Mouse (Mus musculus) limb, embryonic 11.5 days (tissue): ENCODE results near the gene Rpsa. TPM values are rescaled to one million over a fixed set of nuclear protein-coding genes. Genes with fewer than 3 reads are reported as not detected.

ENCODE experiments used
- ATAC-seq: fragments of 200-750 bp; cut with Nextera tagmentation; 2 replicates; pipeline ENCODE4 v1.8.0; 2017; ENCODE audit warnings: low read depth; ENCODE audit not compliant: insufficient number of reproducible peaks, low FRiP score, low TSS enrichment
- DNase-seq: peaks from one replicate; pipeline ENCODE4 v3.0.0-alpha.2; 2015; ENCODE audit warnings: low spot score
- H3K27ac ChIP-seq: fragments of 300-500 bp; sonication (generic); replicated peaks from 2 replicates; pipeline ENCODE4 v1.5.1; 2014; ENCODE audit warnings: low read depth, mild to moderate bottlenecking, low read length
- H3K27me3 ChIP-seq: fragments of 300-500 bp; sonication (generic); 2 replicates; pipeline ENCODE4 v1.6.1; 2014; ENCODE audit warnings: mild to moderate bottlenecking, low read length, mixed read lengths; ENCODE audit not compliant: control insufficient read depth, insufficient read depth
- H3K36me3 ChIP-seq: fragments of 300-500 bp; sonication (generic); 2 replicates; pipeline ENCODE4 v1.6.1; 2014; ENCODE audit warnings: mild to moderate bottlenecking, low read length, moderate library complexity, mixed read lengths; ENCODE audit not compliant: control insufficient read depth, insufficient read depth
- H3K4me1 ChIP-seq: fragments of 300-500 bp; sonication (generic); 2 replicates; pipeline ENCODE4 v1.6.1; 2014; ENCODE audit warnings: low read length, mixed read lengths; ENCODE audit not compliant: control insufficient read depth, insufficient read depth
- H3K4me2 ChIP-seq: fragments of 300-500 bp; sonication (generic); 2 replicates; pipeline ENCODE4 v1.6.1; 2014; ENCODE audit warnings: low read depth, mild to moderate bottlenecking, moderate library complexity; ENCODE audit not compliant: severe bottlenecking
- H3K4me3 ChIP-seq: fragments of 300-500 bp; sonication (generic); 2 replicates; pipeline ENCODE4 v1.5.1; 2014; ENCODE audit warnings: low read depth, low read length
- H3K9ac ChIP-seq: fragments of 300-500 bp; sonication (generic); 2 replicates; pipeline ENCODE4 v1.6.1; 2014; ENCODE audit warnings: mild to moderate bottlenecking, low read length
- H3K9me3 ChIP-seq: fragments of 300-500 bp; sonication (generic); 2 replicates; pipeline ENCODE4 v1.6.1; 2016; ENCODE audit warnings: low read length; ENCODE audit not compliant: control insufficient read depth
- WGBS: fragments of 180-500 bp; shearing (Covaris S2); extraction: QIAGEN DNeasy Blood & Tissue Kit; methylation state at CpG from one replicate; pipeline ENCODE4 v1.1.7; 2014; 5-methylcytosine and 5-hydroxymethylcytosine counted together
- polyA plus RNA-seq: library from polyadenylated mRNA; unstranded; fragments of >200 nt; fragmentation: Nextera tagmentation; extraction: Ambion mirVana; gene quantifications from 2 replicates; pipeline ENCODE4 v1.2.1, GENCODE M21; 2014

Rpsa gene
- 1,600 and 1,665 TPM in 2 replicates for polyA plus RNA-seq

DNA sequence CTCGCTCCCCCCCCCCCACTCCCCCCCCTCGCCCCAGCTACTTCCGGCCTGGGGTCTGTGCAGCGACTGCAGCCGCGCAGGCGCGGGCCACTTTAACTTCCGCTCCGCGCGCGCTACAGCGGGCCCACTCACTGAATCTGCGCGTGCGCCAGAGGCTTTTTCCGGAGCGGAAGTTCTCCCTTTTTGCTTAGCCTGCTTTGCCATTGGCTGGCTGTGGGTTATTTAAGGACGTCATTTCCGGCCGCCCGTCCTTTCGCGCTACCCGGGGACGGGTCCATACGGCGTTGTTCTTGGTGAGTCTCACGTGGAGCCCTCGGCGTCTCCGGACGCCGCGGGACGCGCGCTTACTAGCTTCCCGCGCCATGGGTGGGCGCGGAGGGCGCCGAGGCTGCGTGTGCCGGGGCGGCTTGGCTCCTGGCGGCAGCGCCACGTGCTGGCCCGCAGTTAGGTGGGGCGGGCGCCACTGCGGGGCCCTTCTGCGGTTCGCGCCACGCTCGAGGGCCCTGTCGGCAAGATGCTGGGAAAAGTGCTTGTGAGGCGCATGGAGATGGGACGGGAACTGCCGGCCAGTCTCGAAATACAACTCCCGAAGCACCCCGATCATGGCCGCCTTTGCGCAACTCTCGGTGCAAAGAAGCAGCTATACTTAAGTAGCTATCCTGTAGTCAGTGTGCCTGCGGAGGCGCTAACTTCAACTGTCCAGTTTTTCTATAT is at the start of gene Rpsa:
Gene Rpsa (plus strand): TSS at position 152 of the 714 bp plus-strand sequence.
- ATAC-seq (peak; percentile 94), DNase-seq (peak; percentile 97)
- H3K27me3 ChIP-seq = no peaks in the 10 kb centered on the region
- peak within 1 kb of the TSS; percentile 86 for H3K4me2 ChIP-seq
- H3K4me3 ChIP-seq = peak within 1 kb of the TSS; percentile 99
- under 1% methylated on average over 70 of the region's 72 CpGs for WGBS
- peak within 1 kb of the TSS; percentile 100 for H3K9ac ChIP-seq
- peak within 1 kb of the TSS; percentile 92 for H3K27ac ChIP-seq
- H3K4me1 ChIP-seq = peaks cover 12% of the 10 kb centered on the region
- H3K9me3 ChIP-seq = no peaks in the 10 kb centered on the region
- H3K36me3 ChIP-seq = peaks cover 36% of the 10 kb centered on the region

DNA sequence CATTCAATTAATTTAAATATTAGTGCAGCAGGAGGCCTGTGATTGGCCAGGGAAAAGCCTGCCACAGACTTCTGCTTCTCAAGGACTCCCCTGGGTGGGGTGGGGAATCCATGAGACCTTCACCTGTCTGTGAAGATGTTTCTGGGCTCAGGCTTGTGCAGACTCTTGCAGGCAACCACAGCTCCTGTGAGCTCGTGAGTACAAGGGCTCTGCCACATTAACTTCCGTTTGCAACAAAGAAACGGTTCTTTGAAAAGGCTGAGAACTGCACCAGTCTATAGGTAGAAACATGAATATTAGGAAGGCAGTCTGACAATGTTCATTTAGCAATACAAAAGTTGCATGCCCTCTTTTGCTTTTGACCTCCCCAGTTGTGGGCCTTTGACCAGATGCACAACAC is 49.2 kb upstream of the Rpsa start:
- Histone ChIP-seq H3K9me3 (no peaks in the 10 kb centered on the region), H3K4me2 (no peak overlapping the region), H3K36me3 (no peaks in the 10 kb centered on the region), H3K9ac (no peak overlapping the region), H3K4me3 (no peak overlapping the region), H3K27me3 (no peaks in the 10 kb centered on the region), H3K27ac (no peak overlapping the region), H3K4me1 (no peaks in the 10 kb centered on the region)
- no peak for DNase-seq
- no peak for ATAC-seq
- 77% methylated on average over 3 of the region's 3 CpGs for WGBS

DNA sequence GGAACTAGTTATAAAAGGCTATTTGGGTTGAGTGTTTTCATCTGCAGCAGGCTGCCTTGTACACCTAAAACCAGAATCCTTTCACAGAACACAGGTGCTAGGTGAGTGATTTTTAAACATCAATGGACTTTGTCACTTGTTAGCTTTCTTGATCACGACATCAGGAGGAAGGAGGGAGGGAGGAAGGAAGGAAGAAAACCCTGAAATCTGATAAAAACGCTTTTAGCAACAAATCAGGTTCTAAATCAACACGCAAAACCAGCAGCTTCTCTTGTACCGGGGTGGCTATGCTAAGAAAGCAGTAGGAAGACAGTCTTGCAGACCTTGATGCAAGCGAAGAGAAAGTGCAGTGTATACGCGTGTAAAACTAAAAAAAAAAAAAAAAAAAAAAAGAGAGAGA is 47.6 kb upstream of the Rpsa start:
- no peak for ATAC-seq

DNA sequence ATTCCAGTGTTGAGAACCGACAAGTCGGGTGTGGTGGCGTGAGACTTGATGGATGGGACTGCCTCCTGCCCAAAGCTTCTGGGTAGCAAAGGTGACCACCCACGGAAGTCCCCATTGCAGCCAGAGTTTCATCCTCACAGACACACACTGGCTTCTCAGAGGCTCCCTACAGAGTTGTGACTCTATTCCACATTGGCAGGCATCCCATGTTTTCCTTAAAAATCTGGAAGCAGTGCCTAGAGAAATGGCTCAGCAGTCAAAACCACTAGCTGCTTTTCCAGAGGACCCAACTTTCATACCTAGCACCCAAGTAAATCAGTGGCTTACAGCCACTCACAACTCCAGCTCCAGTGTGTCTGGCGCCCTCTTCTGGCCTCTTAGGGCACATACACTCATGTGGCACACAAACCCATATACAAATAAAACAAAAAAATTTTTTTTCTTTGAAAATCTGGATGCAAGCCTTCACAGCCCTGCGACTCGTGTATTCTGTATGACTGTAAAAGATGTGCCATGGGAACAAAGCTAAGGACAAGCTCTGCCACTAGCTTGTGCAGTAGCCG is 46.9 kb upstream of the Rpsa start:
- 82% methylated on average over 8 of the region's 8 CpGs for WGBS
- no peak overlapping the region for H3K4me2 ChIP-seq
- no peaks in the 10 kb centered on the region for H3K4me1 ChIP-seq
- H3K9ac ChIP-seq = no peak overlapping the region
- no peaks in the 10 kb centered on the region for H3K9me3 ChIP-seq
- no peaks in the 10 kb centered on the region for H3K36me3 ChIP-seq
- H3K27me3 ChIP-seq = no peaks in the 10 kb centered on the region
- no peak for DNase-seq
- ATAC-seq = no peak
- no peak overlapping the region for H3K4me3 ChIP-seq
- no peak overlapping the region for H3K27ac ChIP-seq

More for the DNA sequence above, 47.6 kb upstream of the Rpsa start:
- Histone ChIP-seq H3K27me3 (no peaks in the 10 kb centered on the region), H3K9ac (no peak overlapping the region), H3K9me3 (no peaks in the 10 kb centered on the region), H3K36me3 (no peaks in the 10 kb centered on the region), H3K4me2 (no peak overlapping the region), H3K4me1 (no peaks in the 10 kb centered on the region), H3K4me3 (no peak overlapping the region), H3K27ac (no peak overlapping the region)
- WGBS = 80% methylated on average over 7 of the region's 7 CpGs
- no peak for DNase-seq

- Histone ChIP-seq H3K27ac (no peak overlapping the region), H3K9me3 (no peaks in the 10 kb centered on the region), H3K36me3 (no peaks in the 10 kb centered on the region), H3K9ac (no peak overlapping the region), H3K4me3 (no peak overlapping the region), H3K27me3 (no peaks in the 10 kb centered on the region), H3K4me1 (no peaks in the 10 kb centered on the region), H3K4me2 (no peak overlapping the region)
- ATAC-seq = no peak
- no peak for DNase-seq
- 76% methylated on average over 6 of the region's 6 CpGs for WGBS
These were observed 46.2 kb upstream of the Rpsa start for GRCm38 (mm10) chr9:120081247-120081646.

DNA sequence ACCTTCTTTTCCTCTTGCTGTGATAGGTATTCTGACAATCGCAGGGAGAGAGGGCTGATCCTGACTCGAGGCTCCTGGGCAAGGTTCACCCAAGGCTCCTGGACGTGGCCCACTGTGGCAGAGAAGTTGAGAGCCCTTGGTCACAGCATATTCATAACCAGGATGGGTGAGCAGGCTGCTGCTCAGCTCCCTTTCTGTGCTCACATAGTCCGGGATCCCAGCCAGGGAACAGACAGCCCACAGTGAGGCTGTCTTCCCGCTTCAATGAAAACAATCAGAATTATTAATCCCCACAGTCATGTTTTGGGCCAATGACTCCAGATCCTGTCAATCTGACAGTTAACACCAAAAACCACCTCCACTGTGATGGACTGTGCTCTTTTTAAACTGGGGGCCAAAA is 45.5 kb upstream of the Rpsa start:
- no peak overlapping the region for H3K4me2 ChIP-seq
- ATAC-seq (no peak), DNase-seq (no peak)
- 87% methylated on average over 5 of the region's 5 CpGs for WGBS
- H3K9ac ChIP-seq = no peak overlapping the region
- no peak overlapping the region for H3K27ac ChIP-seq
- no peaks in the 10 kb centered on the region for H3K4me1 ChIP-seq
- no peak overlapping the region for H3K4me3 ChIP-seq
- H3K9me3 ChIP-seq = no peaks in the 10 kb centered on the region
- H3K27me3 ChIP-seq = no peaks in the 10 kb centered on the region
- no peaks in the 10 kb centered on the region for H3K36me3 ChIP-seq

DNA sequence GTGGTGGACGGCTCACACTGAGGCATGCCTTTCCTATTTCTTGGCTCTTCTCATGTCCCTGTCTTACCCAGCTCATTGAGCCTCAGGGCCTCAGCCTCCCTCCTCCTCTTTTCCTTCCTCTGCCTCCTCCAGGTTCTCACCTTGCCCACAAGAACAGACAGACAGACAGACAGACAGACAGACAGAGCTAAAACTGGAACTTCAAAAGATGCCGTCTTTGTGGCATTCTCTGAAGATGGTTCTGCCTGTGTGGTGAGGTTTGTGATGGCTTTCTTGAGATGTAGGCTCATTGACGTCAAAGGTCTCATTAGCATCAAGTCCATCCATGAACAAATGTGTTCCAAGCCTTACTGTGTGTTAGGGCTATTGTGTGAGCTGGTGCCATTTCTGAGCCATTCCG is 44.8 kb upstream of the Rpsa start:
- DNase-seq = no peak
- Histone ChIP-seq H3K27me3 (no peaks in the 10 kb centered on the region), H3K9ac (no peak overlapping the region), H3K36me3 (no peaks in the 10 kb centered on the region), H3K4me1 (no peaks in the 10 kb centered on the region), H3K4me2 (no peak overlapping the region), H3K4me3 (no peak overlapping the region), H3K27ac (no peak overlapping the region), H3K9me3 (no peaks in the 10 kb centered on the region)
- 90% methylated on average over 4 of the region's 4 CpGs for WGBS
- no peak for ATAC-seq

DNA sequence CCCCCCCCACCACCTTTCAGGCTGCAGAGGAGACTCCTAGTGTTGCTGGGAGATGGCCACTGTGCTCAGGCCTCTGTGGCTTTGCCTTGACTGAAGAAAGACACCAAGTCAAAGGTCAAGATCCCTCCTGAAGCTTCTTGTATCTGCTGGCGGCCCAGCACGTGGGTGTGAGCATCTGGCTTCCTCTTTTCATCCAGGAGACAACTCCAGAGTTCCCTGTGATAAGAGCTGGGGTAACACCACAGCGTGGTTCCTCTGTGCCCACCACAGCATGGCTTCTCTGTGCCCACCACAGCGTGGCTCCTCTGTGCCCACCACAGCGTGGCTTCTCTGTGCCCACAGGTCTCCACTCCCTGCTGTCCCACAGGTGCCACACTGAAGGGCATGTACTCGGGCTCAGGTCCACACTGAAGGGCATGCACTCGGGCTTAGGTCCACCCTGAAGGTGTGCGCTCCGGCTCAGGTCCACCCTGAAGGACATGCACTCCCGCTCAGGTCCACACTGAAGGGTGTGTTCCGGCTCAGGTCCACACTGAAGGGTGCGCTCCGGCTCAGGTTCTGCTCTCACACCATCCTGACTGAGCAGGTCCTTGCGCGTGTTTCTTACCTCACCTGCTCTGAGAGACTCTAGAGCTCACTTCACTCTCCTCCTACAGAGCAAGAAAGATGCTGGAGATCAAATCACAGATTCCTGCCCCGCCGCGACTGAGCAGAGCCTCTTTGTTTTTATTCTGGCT is 44.2 kb upstream of the Rpsa start:
- no peak overlapping the region for H3K4me2 ChIP-seq
- WGBS = 83% methylated on average over 18 of the region's 18 CpGs
- H3K27me3 ChIP-seq = no peaks in the 10 kb centered on the region
- ATAC-seq (no peak), DNase-seq (no peak)
- no peak overlapping the region for H3K27ac ChIP-seq
- no peaks in the 10 kb centered on the region for H3K4me1 ChIP-seq
- no peak overlapping the region for H3K4me3 ChIP-seq
- H3K9me3 ChIP-seq = no peaks in the 10 kb centered on the region
- H3K36me3 ChIP-seq = no peaks in the 10 kb centered on the region
- no peak overlapping the region for H3K9ac ChIP-seq
